Mouse (Mus musculus): Measurements from ENCODE around the gene 1810055G02Rik. TPM values are rescaled to one million over a fixed set of nuclear protein-coding genes. Genes with fewer than 3 reads are reported as not detected.

The 1810055G02Rik gene
- 38.5 and 42.5 TPM in 2 replicates for polyA plus RNA-seq (2015; fragmentation: Nextera tagmentation; extraction: Ambion mirVana)

- under 1% methylated on average over 61 of the region's 61 CpGs for WGBS
- Histone ChIP-seq H3K36me3 (0 out of 2 replicates have a peak, but pooled peaks cover 5% of the 10 kb centered on the region), H3K27me3 (no peaks in the 10 kb centered on the region), H3K4me1 (replicated peaks) (peaks cover 26% of the 10 kb centered on the region), H3K27ac (replicated peaks) (peak within 1 kb of the TSS; percentile 95), H3K9ac (peak within 1 kb of the TSS; percentile 87), H3K4me3 (peak within 1 kb of the TSS; percentile 82), H3K4me2 (peak within 1 kb of the TSS; percentile 82), H3K9me3 (no peaks in the 10 kb centered on the region)
- ATAC-seq (ENCODE audit: low read depth) = peak; percentile 97
Measured at GRCm38 (mm10) chr19:3708078-3709012, at the start of gene 1810055G02Rik. 1810055G02Rik (plus strand) TSS chr19:3708293.

GRCm38 (mm10) chr19:3665510-3665909, 42.6 kb upstream of the 1810055G02Rik start:
- ATAC-seq (ENCODE audit: low read depth) = no peak
- Histone ChIP-seq H3K36me3 (no peaks in the 10 kb centered on the region), H3K27ac (replicated peaks) (no peak overlapping the region), H3K27me3 (no peaks in the 10 kb centered on the region), H3K4me1 (replicated peaks) (peaks cover 39% of the 10 kb centered on the region), H3K9me3 (no peaks in the 10 kb centered on the region), H3K4me2 (no peak overlapping the region), H3K9ac (no peak overlapping the region; the same call in 1 of the 2 replicates), H3K4me3 (no peak overlapping the region)
- WGBS = 68% methylated on average over 5 of the region's 5 CpGs

- WGBS = 93% methylated on average over 2 of the region's 2 CpGs
- ATAC-seq (ENCODE audit: low read depth) = no peak
- no peak overlapping the region for H3K4me2 ChIP-seq
- H3K27ac ChIP-seq (replicated peaks) = no peak overlapping the region
- H3K4me3 ChIP-seq = no peak overlapping the region
- no peaks in the 10 kb centered on the region for H3K36me3 ChIP-seq
- no peaks in the 10 kb centered on the region for H3K9me3 ChIP-seq
- H3K27me3 ChIP-seq = no peaks in the 10 kb centered on the region
- peaks cover 40% of the 10 kb centered on the region for H3K4me1 ChIP-seq (replicated peaks)
- no peak overlapping the region for H3K9ac ChIP-seq
Measured at GRCm38 (mm10) chr19:3666632-3667031, 41.5 kb upstream of the 1810055G02Rik start.

GRCm38 (mm10) chr19:3667155-3667895, 40.8 kb upstream of the 1810055G02Rik start:
- no peak overlapping the region for H3K4me2 ChIP-seq
- no peak overlapping the region for H3K4me3 ChIP-seq
- no peak overlapping the region for H3K27ac ChIP-seq (replicated peaks)
- ATAC-seq (ENCODE audit: low read depth) = no peak
- no peak overlapping the region for H3K9ac ChIP-seq
- no peaks in the 10 kb centered on the region for H3K36me3 ChIP-seq
- H3K27me3 ChIP-seq = no peaks in the 10 kb centered on the region
- peaks cover 40% of the 10 kb centered on the region for H3K4me1 ChIP-seq (replicated peaks)
- WGBS = 85% methylated on average over 6 of the region's 6 CpGs
- H3K9me3 ChIP-seq = no peaks in the 10 kb centered on the region

DNA sequence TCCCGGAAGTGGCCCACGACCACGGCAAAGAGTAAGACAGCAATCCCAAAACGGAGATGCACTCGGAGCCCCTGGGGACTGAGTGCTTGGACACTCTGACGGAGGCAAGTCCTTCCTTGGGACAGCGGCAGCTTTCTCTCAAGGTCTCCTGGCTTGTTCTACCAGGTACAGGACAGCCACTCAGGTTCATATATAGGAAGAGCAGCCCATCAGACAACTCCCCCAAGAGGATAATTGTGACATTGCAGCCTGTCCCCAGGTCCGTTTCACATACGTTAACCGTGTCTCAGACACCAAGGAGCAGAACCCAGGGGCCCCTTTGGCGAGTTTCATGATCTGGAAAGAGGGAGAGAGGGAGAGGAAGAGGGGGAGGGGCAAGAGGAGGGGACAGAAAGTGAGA, 40.1 kb upstream of the 1810055G02Rik start:
- ATAC-seq (ENCODE audit: low read depth) = no peak
- Histone ChIP-seq H3K9ac (no peak overlapping the region), H3K4me1 (replicated peaks) (peaks cover 40% of the 10 kb centered on the region), H3K27me3 (no peaks in the 10 kb centered on the region), H3K4me2 (no peak overlapping the region), H3K27ac (replicated peaks) (no peak overlapping the region), H3K36me3 (no peaks in the 10 kb centered on the region), H3K4me3 (no peak overlapping the region), H3K9me3 (no peaks in the 10 kb centered on the region)
- whole genome bisulfite sequencing = 74% methylated on average over 11 of the region's 11 CpGs

DNA sequence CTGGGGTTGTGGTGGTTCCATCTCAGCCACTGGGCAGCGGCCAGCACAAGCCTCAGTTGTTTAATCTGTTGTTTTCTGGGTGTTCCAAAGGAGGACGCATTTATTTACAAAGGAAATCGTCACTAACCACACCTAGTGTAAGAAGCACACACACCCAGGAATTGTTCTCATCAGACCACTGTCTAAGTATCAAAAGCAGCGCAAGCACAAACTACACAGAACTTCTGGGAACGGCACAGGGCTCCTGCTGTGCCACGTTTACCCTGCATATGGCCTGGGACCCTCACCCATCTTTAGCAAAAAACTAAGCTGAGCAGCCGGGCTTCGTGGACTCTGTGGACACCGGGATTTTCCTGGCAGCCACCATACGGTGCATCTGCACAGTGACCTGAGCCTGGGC, 39.5 kb upstream of the 1810055G02Rik start:
- Histone ChIP-seq H3K4me1 (replicated peaks) (peaks cover 40% of the 10 kb centered on the region), H3K27ac (replicated peaks) (0 out of 2 replicates have a peak overlapping the region, but pooled peaks have one; percentile 28), H3K36me3 (no peaks in the 10 kb centered on the region), H3K4me3 (no peak overlapping the region), H3K9ac (no peak overlapping the region), H3K27me3 (no peaks in the 10 kb centered on the region), H3K9me3 (no peaks in the 10 kb centered on the region), H3K4me2 (no peak overlapping the region)
- no peak for ATAC-seq (ENCODE audit: low read depth)
- 81% methylated on average over 10 of the region's 10 CpGs for WGBS

GRCm38 (mm10) chr19:3669100-3669499, 39.0 kb upstream of the 1810055G02Rik start:
- 58% methylated on average over 13 of the region's 13 CpGs for WGBS
- Histone ChIP-seq H3K27ac (replicated peaks) (peak overlapping the region; percentile 59; the same call in 1 of the 2 replicates), H3K9ac (no peak overlapping the region), H3K9me3 (no peaks in the 10 kb centered on the region), H3K36me3 (no peaks in the 10 kb centered on the region), H3K27me3 (no peaks in the 10 kb centered on the region), H3K4me3 (no peak overlapping the region), H3K4me1 (replicated peaks) (peaks cover 40% of the 10 kb centered on the region), H3K4me2 (no peak overlapping the region)
- ATAC-seq (ENCODE audit: low read depth) = no peak

GRCm38 (mm10) chr19:3673149-3673548, 34.9 kb upstream of the 1810055G02Rik start:
- Histone ChIP-seq H3K9ac (no peak overlapping the region), H3K36me3 (no peaks in the 10 kb centered on the region), H3K27ac (replicated peaks) (no peak overlapping the region), H3K9me3 (no peaks in the 10 kb centered on the region), H3K4me1 (replicated peaks) (peaks cover 23% of the 10 kb centered on the region), H3K4me3 (no peak overlapping the region), H3K27me3 (no peaks in the 10 kb centered on the region), H3K4me2 (no peak overlapping the region)
- ATAC-seq (ENCODE audit: low read depth) = no peak
- 100% methylated on average over 2 of the region's 2 CpGs for WGBS

DNA sequence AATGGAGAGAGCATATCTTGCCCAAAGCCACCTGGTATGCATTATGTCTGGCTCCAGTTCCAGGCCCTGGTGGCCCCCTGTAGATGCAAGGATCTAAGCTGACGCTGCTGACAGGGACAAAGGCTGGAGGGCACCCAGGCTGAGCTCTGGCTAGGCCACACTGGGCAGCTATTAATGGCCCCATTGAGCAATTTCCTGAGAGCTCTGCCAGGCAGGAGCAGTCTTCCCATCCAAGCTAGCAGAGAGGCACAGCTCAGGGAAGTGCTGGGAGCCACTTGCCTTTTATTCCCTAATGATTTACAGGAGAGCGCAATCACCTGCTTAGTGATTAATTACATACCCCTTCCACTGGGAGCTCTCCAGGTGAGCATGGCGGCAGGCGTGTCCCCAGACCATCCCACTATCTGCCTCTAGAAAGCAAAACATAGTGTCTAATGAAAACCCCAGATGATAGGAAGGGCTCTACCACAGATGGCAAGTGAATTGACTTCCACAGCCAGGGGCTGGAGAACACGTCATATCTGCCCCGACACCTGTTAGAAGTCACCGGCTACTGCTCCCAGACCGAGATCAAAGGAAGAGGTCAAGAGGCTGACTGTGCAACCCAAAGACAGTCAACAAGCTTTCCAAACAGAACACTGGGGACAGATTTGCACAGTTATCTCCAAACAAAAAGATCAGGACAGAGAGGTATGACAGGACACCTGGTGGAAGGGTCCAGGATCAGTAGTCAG, 33.8 kb upstream of the 1810055G02Rik start:
- no peak for ATAC-seq (ENCODE audit: low read depth)
- Histone ChIP-seq H3K27ac (replicated peaks) (no peak overlapping the region), H3K4me2 (no peak overlapping the region), H3K36me3 (no peaks in the 10 kb centered on the region), H3K9ac (no peak overlapping the region), H3K4me3 (no peak overlapping the region), H3K4me1 (replicated peaks) (peaks cover 13% of the 10 kb centered on the region), H3K27me3 (no peaks in the 10 kb centered on the region), H3K9me3 (no peaks in the 10 kb centered on the region)
- WGBS = 91% methylated on average over 8 of the region's 8 CpGs

GRCm38 (mm10) chr19:3680732-3681131, 27.4 kb upstream of the 1810055G02Rik start:
- H3K4me1 ChIP-seq (replicated peaks) = peaks cover 39% of the 10 kb centered on the region
- WGBS = 72% methylated on average over 7 of the region's 7 CpGs
- H3K9ac ChIP-seq = no peak overlapping the region
- H3K4me3 ChIP-seq = no peak overlapping the region
- H3K4me2 ChIP-seq = no peak overlapping the region
- H3K27me3 ChIP-seq = peaks cover 9% of the 10 kb centered on the region; the same call in 1 of the 2 replicates
- H3K27ac ChIP-seq (replicated peaks) = peak overlapping the region; percentile 74
- ATAC-seq (ENCODE audit: low read depth) = no peak
- H3K9me3 ChIP-seq = no peaks in the 10 kb centered on the region
- H3K36me3 ChIP-seq = no peaks in the 10 kb centered on the region

- Histone ChIP-seq H3K4me3 (no peak overlapping the region), H3K9me3 (no peaks in the 10 kb centered on the region), H3K27ac (replicated peaks) (peak overlapping the region; percentile 74), H3K4me2 (no peak overlapping the region), H3K27me3 (peaks cover 12% of the 10 kb centered on the region; the same call in 1 of the 2 replicates), H3K9ac (no peak overlapping the region), H3K4me1 (replicated peaks) (peaks cover 43% of the 10 kb centered on the region), H3K36me3 (no peaks in the 10 kb centered on the region)
- peak; percentile 51; the same call in 1 of the 2 replicates for ATAC-seq (ENCODE audit: low read depth)
- WGBS = 38% methylated on average over 13 of the region's 13 CpGs
Measured at GRCm38 (mm10) chr19:3681310-3681934, 26.7 kb upstream of the 1810055G02Rik start.

Data from neural tube, embryonic 13.5 days (tissue).